Mouse (Mus musculus) adrenal gland, postnatal 10 days (tissue): ENCODE data around the gene Aff3. TPM values are rescaled to one million over a fixed set of nuclear protein-coding genes. Genes with fewer than 3 reads are reported as not detected.

Source experiments
- DNase-seq: peaks from one replicate; pipeline ENCODE4 v3.0.0; 2021; ENCODE audit warnings: mixed read lengths
- total RNA-seq, 2 experiments: library from RNA; stranded (reverse); gene quantifications; 2 replicates each; pipeline ENCODE4 v1.2.3; 2021

Aff3 gene
- total RNA-seq, 2 experiments from 2014 or later, result 7.0 to 9.8 TPM

DNA sequence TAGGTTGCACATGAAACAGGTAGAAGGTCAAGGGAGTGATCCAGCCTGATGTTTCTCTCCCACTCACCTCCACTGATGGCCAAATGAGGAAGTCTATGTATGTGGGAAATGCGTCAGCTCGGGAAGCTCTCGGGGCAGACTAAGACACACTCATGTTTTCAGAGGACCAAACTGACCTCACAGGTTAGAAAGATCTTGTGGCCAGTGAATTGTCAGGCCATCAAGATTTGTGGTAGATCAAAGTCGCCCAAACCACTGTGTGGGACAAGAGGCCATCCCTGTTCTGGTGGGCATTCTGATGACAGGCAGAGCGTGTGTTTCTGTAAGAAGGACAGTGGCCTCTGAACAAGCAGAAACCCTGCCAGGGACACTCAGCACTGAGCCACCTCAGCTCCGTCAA is 175.0 kb downstream of the Aff3 start:
- no peak for DNase-seq

DNA sequence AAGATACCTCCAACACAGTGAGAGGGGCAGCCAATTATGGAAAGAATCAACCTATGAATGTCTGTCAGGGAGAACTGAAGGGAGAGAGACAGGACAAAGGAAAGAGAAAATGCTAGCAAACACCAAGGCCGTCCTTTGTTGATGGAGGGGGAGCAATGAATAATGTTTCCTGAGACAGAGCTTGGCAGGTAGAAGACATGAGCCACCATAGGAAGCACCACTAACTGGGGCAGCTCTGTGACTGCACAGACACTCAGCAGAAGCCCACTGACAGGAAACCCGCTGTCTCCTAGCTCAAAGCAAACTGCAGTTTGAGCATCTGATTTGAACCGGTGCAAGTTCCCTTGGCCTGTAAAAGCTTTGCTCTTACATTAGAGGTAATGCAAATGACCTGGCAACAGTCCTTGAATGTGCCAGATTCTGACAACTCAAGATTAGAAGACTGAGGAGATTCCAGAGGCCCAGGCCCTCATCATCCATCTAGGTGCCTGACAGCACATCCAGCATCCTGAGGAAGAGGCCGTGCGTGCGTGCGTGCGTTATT is 176.0 kb downstream of the Aff3 start:
- no peak for DNase-seq

DNA sequence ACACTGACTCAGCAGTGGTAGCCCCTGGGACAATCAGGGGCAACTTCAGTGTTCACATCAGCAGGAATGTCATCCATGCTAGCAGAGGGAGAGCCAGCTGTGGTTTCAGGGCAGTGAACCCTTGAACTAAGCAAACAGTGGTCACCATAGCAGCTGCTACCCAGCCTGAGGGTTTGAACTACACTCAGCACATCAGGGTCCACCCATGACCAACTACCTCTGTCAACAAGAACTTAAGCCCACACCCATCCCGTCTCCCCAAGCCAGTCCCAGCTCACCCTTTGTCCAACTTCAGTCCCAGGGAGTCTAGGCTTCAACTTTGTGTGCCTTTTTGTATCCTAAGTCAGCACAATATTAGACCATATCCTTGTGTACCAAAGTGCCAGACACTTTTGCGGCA is 176.9 kb downstream of the Aff3 start:
- DNase-seq, result no peak

DNA sequence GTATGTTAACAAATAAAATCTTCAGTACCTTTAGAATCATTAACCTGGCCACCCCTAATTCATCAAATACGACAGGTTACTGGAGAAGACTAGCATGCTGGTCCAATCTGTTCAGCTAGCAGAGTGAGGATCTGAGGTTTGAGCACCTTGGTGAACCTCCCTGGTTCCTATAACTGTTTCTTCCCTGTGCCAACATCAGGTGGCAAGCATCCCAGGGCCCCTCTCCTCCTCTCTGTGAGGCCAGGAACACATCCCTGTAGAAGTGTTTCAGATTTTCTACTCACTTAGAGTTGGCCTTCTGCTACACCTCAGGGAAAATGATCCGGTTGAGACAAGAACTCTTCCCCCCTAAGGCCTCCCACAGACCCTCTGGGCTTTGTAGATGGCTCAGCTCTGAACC is 181.6 kb downstream of the Aff3 start:
- DNase-seq, result no peak

DNA sequence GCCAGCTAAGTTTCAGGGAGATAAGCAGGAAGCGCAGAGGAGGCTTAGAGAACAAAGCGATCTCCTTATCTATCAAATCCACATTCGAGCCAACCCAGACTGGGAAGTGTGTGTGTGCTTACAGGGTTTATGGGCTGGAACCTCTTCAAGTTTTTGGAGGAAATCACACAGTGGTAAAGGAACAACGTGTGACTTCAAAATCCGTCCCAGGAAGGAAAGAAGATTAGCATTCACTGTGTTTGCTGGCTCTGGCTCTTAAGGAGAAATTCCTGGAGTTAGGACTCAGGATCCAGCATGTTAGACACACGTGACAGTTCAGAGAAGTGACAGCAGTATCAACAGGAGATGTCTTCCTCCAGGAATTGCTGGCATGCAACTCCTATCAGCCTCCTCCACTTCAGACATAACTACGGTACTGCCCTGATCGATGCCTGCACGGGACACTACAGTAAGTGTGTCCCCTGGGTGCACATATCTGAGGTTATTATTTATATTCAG is 186.5 kb downstream of the Aff3 start:
- DNase-seq, result no peak

DNA sequence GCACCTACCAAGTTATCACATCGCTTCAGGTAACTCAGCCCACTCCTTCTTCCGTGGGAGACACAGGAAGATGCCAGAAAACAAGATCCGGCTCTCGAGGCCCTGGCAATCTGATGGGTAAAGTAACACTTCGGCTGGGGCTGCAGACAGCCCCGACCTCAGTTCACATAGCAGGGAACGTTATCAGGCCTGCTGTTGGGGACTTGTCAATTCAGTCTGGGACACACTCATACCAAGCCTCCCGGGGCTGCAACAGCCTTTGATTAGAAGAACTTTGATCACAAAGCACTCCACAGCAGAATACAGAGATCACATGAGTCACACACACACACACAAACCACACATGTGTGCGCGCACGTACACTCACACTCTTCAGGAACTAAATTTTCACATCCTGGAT is 193.9 kb downstream of the Aff3 start:
- no peak for DNase-seq

DNA sequence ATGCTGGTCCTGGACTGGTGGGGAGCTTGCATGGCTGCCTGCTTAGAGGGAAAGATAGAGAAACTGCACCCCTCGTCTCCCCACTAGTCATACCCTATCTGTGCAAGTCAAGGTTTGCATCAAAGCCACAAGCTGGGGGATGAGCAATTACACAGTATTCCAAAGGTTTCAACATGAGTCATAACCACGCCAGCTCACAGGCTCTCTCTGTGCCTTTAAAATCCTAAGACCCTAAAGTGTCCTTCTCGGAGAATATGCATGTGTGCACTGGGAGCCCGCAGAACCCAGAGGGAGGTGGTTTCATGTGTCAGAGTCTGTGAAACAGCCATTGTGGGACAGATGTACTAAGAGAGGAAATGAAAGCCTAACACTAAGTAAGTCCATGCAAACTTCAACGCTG is 194.6 kb downstream of the Aff3 start:
- peak; percentile 10 for DNase-seq

DNA sequence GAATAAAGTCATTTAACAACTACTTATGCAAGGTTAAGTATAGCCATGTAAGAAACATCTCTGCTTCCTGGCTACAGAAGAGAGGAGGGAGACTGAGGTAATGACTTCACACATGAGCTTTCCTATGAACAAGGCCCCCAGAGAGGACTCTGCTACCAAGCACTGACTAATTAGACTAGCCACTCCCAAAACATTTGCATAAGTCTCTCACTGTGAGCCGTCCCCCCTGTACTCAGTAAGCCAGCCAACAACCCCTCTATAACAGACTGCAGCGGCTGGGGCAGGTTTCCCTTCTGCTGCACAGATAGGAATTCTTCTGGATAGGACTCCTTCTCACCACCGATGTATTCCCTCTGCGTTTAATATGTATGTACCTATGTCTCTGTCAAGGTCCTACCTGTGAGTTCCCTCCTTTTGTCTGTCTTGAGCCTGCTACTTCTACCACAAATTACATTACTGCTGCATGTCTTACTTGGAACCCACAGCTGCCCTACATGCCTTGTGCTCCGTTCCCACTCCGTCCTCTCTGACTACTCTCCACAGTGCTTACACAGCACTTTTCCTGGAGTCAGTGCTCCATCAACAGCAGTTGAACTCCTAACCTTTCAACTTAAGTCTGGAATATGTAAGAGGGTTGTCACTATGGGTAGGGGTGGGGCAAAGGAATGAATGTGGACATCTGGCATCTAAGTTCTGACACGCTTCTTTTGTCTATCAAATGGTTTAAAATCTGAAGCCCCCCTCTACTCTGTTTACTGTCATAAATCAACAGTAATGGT is 197.3 kb downstream of the Aff3 start:
- DNase-seq, result no peak

DNA sequence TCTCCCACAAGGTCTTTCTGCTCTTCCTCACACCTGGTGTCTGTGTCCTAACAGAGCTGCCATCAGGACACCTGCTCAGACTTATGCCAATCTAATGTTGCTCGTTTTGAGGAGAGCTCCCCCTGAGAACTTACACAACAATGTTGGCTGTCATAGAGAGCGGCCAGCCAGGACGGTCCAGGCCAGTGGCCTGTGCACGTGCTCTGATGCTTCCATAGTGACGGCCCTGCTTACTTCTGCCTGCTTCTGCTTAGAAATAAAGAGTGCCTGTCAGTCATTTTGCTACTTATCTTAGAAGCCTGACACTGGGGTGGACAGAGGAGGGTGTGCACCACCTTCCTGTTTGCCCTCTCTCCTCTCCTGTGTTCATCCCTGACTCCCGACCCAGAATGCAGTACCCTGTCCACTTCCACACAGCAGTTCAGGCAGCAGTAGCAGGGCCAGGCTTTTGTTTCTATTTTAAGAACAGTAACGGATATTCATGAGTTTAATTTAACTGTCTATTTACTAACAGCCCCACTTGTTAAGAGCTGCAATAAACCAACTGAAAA is 208.0 kb downstream of the Aff3 start:
- DNase-seq, result no peak

DNA sequence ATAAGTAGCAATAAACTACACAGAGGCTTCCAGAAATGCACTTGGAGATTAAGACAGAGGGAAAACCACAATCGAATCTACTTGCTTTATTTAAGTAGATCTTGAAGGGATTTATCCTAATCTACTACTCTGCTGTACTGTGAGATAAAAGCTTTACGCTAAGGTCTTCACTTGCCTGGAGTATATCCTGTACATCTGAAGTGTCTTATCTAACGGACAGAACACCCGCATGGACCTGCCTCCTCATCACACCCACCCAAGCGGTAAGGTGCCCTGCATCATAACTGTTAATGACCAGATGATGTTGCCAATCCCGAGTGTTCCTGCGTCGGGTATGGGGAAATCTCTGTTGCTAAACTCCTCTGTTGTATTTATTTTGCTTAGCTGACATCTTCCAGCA is 209.8 kb downstream of the Aff3 start:
- DNase-seq, result no peak

DNA sequence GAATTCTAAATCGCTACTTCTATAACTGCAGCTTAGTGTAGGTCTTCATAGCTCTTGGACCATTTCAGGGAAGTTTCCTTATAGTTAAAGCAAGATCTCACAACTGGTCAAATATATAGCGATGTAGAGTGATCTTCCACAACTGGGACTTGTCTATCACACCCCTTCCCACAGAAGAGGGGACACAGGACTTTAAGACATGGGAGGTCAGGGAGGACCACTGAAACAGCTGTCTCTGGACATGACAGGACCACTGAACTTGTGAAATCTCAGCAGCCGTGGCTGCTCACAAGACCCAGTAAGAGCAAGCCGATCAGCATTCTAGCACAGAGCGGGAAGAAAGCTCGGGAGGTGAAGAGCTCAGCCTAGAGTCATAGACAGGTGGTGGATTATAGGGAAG is 213.4 kb downstream of the Aff3 start:
- DNase-seq, result no peak

DNA sequence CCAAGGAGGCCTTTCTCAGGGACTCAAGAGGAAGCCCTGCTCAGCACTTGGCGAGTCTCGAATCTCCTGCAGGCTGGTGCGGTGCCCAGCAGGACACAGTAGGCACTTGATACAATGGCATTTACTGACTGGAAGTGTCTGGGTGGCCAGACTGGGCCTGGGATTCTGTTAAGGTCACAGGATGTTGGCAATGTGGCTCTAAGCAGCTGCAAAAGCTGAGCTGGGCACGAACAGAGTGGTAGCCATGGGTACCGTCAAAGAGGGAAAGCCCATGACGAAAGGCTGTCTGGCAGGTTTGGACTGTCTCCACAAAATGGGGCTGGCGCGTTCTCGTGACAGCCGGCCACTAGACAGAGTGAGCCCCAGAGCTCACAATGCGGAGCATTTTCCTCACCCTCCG is 214.1 kb downstream of the Aff3 start:
- peak; percentile 42 for DNase-seq

DNA sequence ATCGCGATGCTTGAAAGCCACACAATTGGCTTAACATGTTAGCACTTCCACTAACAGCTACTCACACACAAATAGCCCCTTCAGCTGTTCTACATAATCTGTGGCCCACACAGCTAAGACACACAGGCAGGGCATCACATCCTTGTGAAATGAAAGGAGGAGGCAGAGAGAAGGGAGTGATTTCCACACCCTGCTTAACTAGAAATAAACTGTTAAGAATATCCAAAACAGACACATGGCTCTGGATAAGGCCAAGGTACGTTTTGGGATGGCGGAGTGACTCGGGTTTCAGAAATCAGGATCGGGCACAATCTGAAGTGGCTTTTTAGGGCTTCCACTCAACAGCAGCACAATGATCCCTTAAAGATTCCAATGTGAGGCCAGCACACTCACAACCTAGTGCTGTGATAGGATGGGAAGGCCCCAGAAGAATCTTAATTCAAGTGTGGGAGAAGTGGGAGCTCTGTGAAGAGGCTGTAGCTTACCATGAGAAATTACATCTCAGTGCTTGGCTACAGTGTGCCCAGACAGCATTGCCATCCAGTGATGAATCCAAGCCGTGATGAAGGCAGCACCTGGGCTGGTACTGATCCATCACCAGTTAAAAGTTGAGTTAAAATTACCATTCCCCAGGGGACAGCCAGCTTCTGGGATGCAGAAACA is 214.8 kb downstream of the Aff3 start:
- no peak for DNase-seq

DNA sequence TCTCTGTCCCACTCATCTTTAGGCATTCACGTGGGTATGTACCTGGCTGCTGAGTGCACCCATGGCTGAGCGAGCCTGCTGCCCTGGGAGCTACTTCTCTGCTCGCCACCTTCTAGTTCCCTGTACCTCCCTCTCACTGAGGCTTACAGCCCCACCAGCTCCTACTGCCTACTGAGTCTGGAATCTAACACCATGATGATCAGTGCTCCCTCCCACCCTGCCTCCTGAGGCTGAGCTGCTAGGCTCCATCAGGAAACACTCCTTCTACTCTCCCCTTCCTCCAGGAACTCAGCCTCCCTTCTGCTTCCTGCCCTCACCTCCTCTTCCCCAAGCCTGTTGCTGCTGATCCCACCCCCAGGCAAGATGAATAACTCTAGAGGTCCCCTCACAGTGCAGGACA is 215.9 kb downstream of the Aff3 start:
- no peak for DNase-seq

DNA sequence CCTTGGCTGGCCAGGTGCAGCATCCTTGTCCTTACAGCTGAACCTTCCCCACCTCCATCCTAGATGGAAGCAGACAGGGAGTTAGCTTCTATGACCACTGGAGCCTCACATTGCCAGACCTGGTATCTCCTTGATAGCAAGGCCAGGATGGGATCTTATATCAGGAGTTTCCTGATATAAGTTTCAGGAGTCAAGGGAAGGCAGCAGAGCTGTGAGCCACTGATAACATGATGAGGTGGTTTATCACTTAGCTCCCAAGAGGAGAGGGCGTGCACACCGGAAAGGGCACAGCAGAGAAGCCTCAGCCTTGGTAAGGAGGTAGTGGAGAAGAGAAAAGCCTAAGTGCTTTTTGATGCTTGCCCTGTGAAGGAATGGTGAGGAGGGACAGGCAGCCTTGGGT is 217.2 kb downstream of the Aff3 start:
- DNase-seq, result no peak

DNA sequence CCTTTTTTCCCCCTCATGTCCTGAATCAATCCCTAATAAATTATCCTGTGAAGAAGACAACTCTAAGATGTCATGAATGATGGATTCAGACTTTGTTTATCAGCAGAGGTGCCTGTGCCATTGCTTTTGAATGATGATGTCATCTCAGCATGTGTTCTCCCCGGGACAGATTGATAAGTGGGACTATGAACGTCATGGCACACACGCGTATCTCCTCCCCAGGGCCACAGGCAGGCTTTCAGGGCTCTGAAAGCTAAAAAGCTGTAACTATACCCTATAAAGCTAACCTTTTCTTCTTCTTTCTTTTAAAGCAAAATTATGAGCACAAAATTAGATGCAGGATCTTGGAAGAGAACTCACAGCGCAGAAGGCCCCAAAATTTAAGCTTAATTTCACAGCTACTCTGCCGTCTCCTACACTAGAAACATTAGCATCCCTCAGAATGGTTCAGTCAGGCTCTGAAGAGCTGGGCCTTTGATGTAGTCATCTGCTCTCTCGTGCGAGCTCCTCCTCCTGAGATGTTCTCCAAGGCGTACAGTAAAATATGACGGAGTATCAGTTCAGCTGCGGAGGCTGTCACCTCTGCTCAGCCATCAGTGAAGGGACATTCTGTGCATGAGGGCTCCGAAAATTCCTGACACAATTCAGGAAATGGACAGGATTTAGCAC is 218.5 kb downstream of the Aff3 start:
- no peak for DNase-seq

DNA sequence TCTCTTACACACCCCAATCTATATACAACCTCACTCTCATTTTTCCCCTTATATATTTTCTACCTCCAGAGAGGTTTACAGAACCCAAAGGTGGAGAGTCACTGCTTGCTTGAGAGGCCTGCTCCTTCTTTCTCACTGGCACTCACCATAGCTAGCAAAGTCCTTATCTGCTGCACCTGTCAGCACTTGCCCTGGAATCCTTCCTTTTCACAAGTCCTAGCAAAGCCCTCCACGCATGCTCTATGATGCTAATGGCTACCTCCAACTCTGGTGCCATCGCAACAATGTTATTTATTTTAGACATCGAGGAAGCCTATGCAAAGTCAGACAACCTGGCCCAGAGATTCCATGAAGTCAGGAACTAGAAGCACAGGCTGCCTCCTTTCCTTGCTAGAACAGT is 221.9 kb downstream of the Aff3 start:
- DNase-seq, result no peak

DNA sequence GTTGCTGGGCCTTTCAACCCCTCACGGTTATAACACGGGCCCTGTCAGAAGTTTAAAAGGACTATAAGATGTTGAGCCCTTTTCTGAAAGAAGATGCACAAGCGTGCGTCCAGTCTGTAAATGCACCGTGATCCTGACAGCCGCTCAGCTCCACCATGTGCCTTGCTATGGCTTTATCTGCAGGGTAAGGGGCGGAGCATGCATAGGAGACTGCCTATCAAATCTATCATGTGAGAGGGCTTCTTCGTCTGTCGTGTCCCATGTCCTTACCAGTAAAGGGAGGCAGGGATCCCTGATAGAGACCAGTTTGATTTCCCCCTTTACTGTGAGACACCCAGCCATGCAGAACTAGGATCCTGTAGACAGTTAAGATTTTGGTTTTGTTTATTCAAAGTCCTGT is 222.3 kb downstream of the Aff3 start:
- DNase-seq, result no peak

DNA sequence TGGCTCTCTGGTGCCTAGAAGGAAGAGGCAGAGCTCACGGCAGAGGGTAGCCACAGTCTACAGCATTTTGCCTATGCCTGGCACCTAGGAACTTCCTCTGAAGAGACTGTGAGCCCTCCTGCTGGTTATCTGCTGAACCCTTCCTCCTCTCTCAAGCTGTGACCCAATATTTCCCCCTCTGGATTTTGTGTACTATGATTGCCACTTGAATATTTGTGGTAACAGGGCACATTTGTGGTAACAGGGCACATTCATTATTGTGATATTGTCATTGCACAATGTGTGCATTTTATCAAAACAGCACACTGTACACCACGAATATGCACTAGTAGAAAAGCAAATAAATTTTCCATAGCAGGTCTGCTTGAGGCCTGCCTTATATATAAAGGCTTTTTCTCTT is 223.0 kb downstream of the Aff3 start:
- DNase-seq, result no peak

DNA sequence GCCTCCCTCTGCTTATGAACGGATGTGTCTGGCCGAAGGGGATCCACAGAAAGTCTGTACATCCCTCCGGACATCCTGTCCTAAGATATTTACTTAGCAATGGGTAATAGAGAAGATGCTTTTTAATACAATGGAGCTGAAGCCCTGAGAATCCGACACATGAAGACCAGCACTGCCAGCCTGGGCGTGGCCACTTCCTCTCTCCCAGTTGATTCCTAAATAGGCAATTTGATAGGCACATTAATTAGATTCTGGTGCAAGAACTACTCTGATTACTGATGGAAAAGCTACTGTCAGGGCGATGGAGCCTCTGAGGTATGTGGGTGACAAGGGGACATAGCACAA is 224.3 kb downstream of the Aff3 start:
- DNase-seq, result no peak

DNA sequence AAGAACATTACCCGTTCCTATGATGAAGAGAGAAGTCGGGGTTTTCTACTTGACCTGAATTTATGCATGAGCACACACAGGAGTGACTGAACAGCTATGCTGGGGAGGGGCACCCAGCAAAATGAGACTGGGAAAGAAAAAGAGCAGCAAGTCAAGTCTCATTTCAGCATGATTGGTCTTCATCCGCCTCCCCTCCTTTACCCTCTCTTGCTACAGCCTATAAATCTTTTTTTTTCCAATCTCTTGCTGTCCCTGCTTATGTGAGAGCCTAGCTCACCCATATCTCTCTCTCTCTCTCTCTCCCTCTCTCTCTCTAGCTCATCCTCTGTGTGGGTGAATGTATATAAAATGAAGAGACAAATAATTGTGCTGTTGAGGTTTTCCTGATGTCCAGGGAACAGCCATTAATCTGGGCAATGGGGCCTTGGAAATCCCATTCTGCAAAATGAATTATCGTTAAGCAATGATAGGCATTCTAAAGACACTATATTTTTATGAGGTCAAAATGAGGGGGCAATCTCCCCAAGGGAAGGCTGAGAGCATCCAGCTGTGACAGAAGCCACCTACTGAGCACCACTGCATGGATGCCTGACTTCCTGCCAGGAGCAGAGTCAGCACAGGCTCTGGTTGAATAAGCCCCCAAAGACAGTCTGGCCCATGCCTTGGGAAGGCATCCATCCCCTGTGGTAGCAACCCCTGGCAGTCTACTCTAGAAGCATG is 224.8 kb downstream of the Aff3 start:
- no peak for DNase-seq

DNA sequence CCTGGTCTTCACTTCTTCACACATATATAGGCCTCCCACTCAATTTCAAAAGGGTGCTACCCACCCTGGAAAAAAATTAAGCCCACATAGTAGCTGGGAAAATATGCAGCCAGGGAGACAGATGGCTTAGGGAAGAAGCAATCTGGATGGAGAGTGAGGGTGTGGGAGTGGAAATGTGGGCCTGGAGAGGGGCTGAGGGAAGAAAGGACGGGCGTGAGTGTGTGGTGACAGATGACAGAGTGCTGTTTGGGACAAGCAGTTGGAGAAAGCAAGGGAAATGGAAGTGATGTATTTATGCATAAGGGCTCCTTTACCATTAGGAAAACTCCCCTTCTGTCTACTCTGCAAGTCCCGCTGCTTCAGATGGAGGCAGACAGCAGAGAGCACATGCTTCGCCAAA is 226.3 kb downstream of the Aff3 start:
- DNase-seq, result no peak
